Mouse (Mus musculus) limb, embryonic 13.5 days (tissue): ENCODE data around the gene Slc6a6. TPM values are rescaled to one million over a fixed set of nuclear protein-coding genes. Genes with fewer than 3 reads are reported as not detected.

ENCODE experiments used
- ATAC-seq: fragments of 200-750 bp; cut with Nextera tagmentation; 2 replicates; pipeline ENCODE4 v1.8.0; 2017; ENCODE audit warnings: low read depth, moderate number of reproducible peaks, moderate TSS enrichment; ENCODE audit not compliant: low FRiP score
- H3K27ac ChIP-seq: fragments of 300-500 bp; sonication (generic); 2 replicates; pipeline ENCODE4 v1.5.1; 2015; ENCODE audit warnings: inconsistent platforms, mild to moderate bottlenecking, moderate library complexity
- H3K27me3 ChIP-seq: fragments of 300-500 bp; sonication (generic); 2 replicates; pipeline ENCODE4 v1.6.1; 2015; ENCODE audit warnings: mild to moderate bottlenecking, inconsistent platforms
- H3K36me3 ChIP-seq: fragments of 300-500 bp; sonication (generic); 2 replicates; pipeline ENCODE4 v1.6.1; 2015; ENCODE audit warnings: inconsistent platforms, mild to moderate bottlenecking, moderate library complexity
- H3K4me1 ChIP-seq: fragments of 300-500 bp; sonication (generic); 2 replicates; pipeline ENCODE4 v1.6.1; 2015; ENCODE audit warnings: inconsistent platforms
- H3K4me2 ChIP-seq: fragments of 300-500 bp; sonication (generic); replicated peaks from 2 replicates; pipeline ENCODE4 v1.6.1; 2015; ENCODE audit warnings: inconsistent platforms, mild to moderate bottlenecking, moderate library complexity
- H3K4me3 ChIP-seq: fragments of 300-500 bp; sonication (generic); 2 replicates; pipeline ENCODE4 v1.5.1; 2015; ENCODE audit warnings: moderate library complexity, mild to moderate bottlenecking, inconsistent platforms
- H3K9ac ChIP-seq: fragments of 300-500 bp; sonication (generic); 2 replicates; pipeline ENCODE4 v1.6.1; 2015; ENCODE audit warnings: mild to moderate bottlenecking, inconsistent platforms
- H3K9me3 ChIP-seq: fragments of 300-500 bp; sonication (generic); 2 replicates; pipeline ENCODE4 v1.6.1; 2016; ENCODE audit warnings: inconsistent platforms
- WGBS: fragments of 180-500 bp; shearing (Covaris S2); methylation state at CpG from one replicate; pipeline ENCODE4 v1.1.7; 2015; 5-methylcytosine and 5-hydroxymethylcytosine counted together
- polyA plus RNA-seq: library from polyadenylated mRNA; unstranded; fragments of >200 nt; fragmentation: Nextera tagmentation; extraction: Ambion mirVana; gene quantifications from 2 replicates; pipeline ENCODE4 v1.2.1, GENCODE M21; 2015

Gene Slc6a6
- polyA plus RNA-seq, 1 experiment from 2014 or later: 51.1 TPM

DNA sequence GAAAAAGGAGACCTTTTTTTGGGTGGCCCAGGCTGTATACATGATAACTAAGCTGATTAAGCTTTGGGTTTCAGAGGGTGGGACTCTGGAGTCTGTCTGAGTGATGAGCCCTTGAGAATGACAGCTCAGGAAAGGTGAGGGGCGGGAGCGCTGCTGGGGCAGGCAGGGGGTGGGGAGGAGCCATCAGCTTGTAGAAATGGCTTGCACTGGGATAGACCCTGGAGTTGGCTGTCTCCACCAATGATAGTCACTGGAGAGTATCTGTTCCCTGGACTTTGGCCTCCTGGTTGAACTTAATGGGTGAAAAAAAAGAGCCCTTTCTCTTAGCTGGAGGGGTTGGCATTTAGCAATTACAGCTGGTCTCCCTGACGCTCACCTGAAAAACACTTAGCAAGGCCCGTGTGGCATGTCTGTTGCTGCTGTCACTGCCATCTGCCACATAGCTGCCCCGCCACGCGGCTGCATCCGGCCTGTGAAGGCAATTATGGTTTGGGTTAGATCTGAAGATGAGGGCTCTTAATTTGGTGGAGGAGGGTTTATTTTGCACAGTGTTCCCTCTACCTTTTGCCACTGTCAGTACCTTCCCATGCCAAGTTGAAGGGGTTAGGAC, 23.5 kb downstream of the Slc6a6 start:
- Histone ChIP-seq H3K4me1 (peaks cover 34% of the 10 kb centered on the region), H3K27me3 (no peaks in the 10 kb centered on the region), H3K36me3 (peaks cover 51% of the 10 kb centered on the region), H3K9ac (no peak overlapping the region), H3K9me3 (no peaks in the 10 kb centered on the region), H3K27ac (no peak overlapping the region), H3K4me3 (no peak overlapping the region), H3K4me2 (no peak overlapping the region)
- 81% methylated on average over 8 of the region's 8 CpGs for WGBS
- ATAC-seq: no peak

- ATAC-seq: no peak
- Histone ChIP-seq H3K4me3 (no peak overlapping the region), H3K9ac (no peak overlapping the region), H3K4me1 (peaks cover 41% of the 10 kb centered on the region), H3K36me3 (peaks cover 48% of the 10 kb centered on the region), H3K27me3 (no peaks in the 10 kb centered on the region), H3K4me2 (no peak overlapping the region), H3K27ac (no peak overlapping the region), H3K9me3 (no peaks in the 10 kb centered on the region)
- 86% methylated on average over 11 of the region's 11 CpGs for WGBS
Observed at GRCm38 (mm10) chr6:91707886-91708564, 24.2 kb downstream of the Slc6a6 start.

DNA sequence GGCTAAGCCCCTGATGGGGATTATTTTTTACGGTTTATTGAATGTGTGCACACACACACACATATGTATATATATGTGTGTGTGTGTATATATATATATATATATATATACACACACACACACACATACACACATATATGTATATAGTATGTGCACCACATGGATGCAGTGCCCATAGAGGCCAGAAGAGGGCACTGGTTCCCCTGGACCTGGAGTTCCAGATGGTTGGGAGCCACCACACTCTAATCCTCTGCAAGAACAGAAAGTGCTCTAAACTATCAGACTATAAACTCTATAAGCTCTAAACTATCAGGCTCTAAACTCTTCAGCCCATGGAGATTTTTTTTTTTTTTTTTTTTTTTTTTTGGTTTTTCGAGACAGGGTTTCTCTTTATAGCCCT, 25.1 kb downstream of the Slc6a6 start:
- Histone ChIP-seq H3K27me3 (no peaks in the 10 kb centered on the region), H3K27ac (no peak overlapping the region), H3K4me3 (no peak overlapping the region), H3K9me3 (no peaks in the 10 kb centered on the region), H3K4me1 (peaks cover 50% of the 10 kb centered on the region), H3K36me3 (peaks cover 44% of the 10 kb centered on the region), H3K4me2 (no peak overlapping the region), H3K9ac (no peak overlapping the region)
- ATAC-seq: no peak
- 91% methylated on average over 2 of the region's 2 CpGs for WGBS

DNA sequence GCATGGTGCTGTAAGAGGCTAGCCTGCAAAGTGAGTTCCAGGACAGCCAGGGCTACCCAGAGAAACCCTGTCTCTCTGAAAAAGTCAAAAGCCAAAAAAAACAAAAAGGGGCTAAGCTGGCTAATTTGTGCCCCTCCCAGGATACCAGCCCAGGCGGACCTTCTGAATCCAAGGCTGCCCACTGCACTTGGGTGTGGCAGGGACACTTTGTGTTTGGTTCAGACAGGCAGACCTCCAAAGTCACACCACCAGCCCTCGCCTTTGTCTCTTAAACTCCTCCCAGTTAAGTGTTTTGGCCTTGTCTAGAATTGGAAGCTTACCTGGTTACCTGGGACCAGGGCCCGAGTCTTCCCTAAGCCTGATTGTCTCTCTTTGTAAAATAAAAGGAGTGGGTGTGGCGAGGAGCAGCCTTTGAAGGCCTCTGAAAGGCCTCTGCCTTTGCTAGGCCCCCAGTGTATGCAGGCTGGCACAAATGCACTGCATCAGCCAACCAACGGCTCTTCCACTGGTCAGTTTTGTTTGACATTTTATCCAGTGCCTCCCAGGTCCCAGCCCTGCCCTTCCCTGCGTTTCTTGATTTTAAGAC, 26.6 kb downstream of the Slc6a6 start:
- H3K27ac ChIP-seq: no peak overlapping the region
- no peaks in the 10 kb centered on the region for H3K9me3 ChIP-seq
- 66% methylated on average over 6 of the region's 6 CpGs for WGBS
- H3K4me3 ChIP-seq: no peak overlapping the region
- H3K9ac ChIP-seq: no peak overlapping the region
- H3K27me3 ChIP-seq: no peaks in the 10 kb centered on the region
- no peak for ATAC-seq
- H3K4me1 ChIP-seq: peaks cover 49% of the 10 kb centered on the region
- H3K36me3 ChIP-seq: peaks cover 42% of the 10 kb centered on the region
- no peak overlapping the region for H3K4me2 ChIP-seq

DNA sequence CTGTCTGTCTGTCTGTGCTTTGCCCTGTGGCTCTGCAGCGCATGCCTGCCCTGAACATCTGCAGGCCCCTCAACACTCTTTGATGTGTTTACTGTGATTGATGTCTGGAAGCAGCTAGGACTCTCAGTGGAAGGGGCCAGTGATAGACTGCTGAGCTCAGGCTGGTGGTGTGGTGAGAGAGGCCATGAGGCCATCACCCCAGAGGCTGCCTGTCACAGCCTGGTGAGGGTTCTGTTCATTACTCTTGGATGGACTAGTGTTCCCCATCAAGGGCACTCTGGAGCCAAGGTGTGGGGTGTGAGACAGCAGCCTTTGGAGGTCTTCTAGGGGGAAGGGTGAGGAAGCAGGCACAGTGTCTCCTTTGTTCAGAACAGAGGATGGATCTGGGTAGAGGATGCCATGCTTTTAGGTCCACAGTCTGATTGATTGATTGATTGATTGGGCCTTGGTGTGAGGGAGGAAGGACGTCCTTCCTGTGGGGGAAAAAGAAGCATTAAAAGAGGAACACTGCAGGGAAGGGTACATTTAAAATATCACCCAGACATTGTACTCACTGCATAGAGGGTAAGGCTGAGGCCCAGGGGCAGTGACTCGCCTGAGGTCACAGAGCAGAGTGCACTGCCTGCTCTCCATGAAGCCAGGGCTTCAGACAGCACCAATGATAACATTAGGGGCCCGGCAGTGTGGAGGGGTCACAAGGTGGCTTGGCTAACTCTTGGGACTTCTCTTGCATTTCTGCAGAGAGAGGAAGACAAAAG, 28.4 kb downstream of the Slc6a6 start:
- Histone ChIP-seq H3K9ac (0 out of 2 replicates have a peak overlapping the region, but pooled peaks have one; percentile 19), H3K4me2 (no peak overlapping the region)

DNA sequence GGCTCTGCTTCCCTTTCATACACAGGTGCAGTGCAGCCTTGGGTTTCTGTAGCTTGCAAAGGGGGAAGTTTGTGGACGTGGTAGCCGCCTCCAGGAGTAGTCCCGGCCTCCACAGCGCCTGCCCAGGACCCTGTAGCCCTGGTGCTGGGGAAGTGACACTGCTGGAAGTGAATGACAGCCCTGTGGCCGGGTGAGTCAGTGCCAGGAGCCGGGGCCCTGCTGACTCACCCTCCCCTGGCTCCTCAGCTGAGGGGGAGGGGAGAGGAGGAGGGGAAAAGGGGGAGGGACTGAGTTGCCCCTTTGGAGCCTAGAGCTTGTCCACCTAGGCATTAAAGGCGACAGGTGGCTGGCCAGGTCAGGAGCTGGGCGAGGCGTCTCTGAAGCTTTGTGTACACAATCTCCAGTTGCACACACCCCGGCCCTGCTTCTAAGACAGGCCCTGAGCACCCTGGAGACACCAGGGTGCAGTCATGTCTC, 29.0 kb downstream of the Slc6a6 start:
- Histone ChIP-seq H3K9me3 (no peaks in the 10 kb centered on the region), H3K4me3 (no peak overlapping the region), H3K4me2 (no peak overlapping the region), H3K36me3 (peaks cover 33% of the 10 kb centered on the region), H3K4me1 (peaks cover 26% of the 10 kb centered on the region), H3K27ac (peak overlapping the region; percentile 39; the same call in 1 of the 2 replicates), H3K9ac (0 out of 2 replicates have a peak overlapping the region, but pooled peaks have one; percentile 19), H3K27me3 (no peaks in the 10 kb centered on the region)
- ATAC-seq: peak; percentile 34
- 14% methylated on average over 10 of the region's 10 CpGs for WGBS

More for the DNA sequence above, 28.4 kb downstream of the Slc6a6 start:
- Histone ChIP-seq H3K27ac (peak overlapping the region; percentile 39; the same call in 1 of the 2 replicates), H3K4me3 (no peak overlapping the region), H3K27me3 (no peaks in the 10 kb centered on the region), H3K9me3 (no peaks in the 10 kb centered on the region), H3K36me3 (peaks cover 33% of the 10 kb centered on the region), H3K4me1 (peaks cover 32% of the 10 kb centered on the region)
- ATAC-seq: no peak
- 26% methylated on average over 4 of the region's 4 CpGs for WGBS

DNA sequence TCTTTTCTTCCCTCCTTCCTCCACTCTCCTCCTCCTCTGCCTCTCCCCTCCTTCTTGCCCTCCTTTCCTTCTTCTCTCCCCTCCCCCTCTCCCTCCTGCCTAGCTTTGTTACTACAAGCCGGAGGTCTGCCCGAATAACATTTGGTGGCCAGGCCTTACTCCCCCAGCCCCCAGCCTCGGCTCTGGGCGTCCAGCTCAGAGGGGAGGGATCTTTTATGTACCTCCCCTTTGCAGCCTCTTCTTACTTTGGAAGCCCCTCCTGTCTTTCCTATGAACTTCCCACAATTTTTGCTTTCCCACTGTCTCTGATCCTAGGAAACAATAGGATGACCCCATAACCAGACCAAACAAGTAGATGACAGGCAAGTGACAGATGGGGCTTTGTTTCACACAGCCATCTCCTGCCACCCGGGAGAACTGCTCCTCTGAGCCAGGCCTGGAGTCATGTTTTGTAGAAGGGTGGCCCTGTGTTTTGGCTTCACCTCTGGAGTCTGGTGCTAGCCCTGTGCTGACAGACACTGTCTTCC, 29.6 kb downstream of the Slc6a6 start:
- no peak overlapping the region for H3K4me2 ChIP-seq

DNA sequence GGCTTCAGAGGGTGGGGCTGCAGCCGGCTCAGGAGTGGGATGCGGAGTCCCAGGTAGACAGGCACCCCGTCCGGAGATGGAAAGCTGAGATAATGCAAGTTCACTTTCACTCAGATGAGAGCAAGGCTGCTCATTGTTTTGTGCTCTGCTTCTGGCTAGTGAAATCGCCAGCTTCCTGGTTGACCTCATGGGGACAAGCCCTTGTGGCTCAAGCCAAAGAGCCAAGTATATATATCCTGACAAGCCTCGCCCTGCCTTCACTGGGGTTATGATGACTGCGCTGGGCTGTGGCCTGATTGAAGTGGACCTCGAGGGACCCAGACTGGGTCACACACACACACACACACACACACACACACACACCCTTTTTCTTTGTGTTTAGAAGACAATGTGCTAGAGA, 31.2 kb downstream of the Slc6a6 start:
- H3K4me1 ChIP-seq: peaks cover 46% of the 10 kb centered on the region
- no peak for ATAC-seq
- 87% methylated on average over 8 of the region's 8 CpGs for WGBS

More for the DNA sequence above, 29.6 kb downstream of the Slc6a6 start:
- H3K27ac ChIP-seq: peak overlapping the region; percentile 39; the same call in 1 of the 2 replicates
- peaks cover 30% of the 10 kb centered on the region for H3K4me1 ChIP-seq
- H3K9ac ChIP-seq: no peak overlapping the region
- ATAC-seq: peak; percentile 42
- H3K9me3 ChIP-seq: no peaks in the 10 kb centered on the region
- peaks cover 27% of the 10 kb centered on the region for H3K36me3 ChIP-seq
- no peaks in the 10 kb centered on the region for H3K27me3 ChIP-seq
- 9% methylated on average over 5 of the region's 5 CpGs for WGBS
- no peak overlapping the region for H3K4me3 ChIP-seq

DNA sequence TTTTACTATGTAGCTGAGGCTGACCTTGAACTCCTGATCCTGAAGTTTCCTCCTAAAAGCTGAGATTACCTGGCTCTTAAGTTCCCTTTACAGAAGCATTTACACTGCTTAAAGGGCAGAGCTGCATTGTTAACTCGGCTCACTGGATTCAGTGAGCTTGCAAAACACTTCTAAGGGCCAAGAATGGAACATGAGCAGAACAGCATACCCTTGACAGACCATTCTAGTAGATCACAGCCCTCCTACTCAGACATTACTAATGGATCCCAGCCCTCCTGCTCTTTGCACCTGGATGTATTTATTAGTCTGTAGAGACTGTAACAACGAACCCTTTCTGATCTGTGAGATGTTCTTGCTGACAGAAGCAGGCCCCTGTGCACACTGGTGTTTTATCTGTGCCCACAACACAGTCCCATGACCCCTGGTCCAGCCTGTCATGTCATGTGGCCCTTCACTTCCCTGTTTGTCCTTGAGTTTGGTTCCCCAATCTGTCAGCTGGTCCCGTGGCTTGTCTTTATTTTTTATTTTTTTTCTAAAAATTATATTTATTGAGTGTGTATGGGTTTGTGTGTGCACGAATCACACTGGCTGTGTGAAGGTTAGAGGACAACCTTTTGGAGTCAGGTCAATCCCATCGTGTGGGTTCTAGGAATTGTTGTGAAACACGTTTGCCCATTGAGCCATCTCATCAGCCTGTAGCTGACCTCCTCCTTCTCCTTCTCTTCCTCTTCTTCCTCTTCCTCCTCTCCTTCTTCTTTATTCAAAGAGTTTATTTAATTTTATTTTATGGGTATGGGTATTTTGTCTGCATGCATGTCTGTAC, 32.3 kb downstream of the Slc6a6 start:
- Histone ChIP-seq H3K9ac (no peak overlapping the region), H3K27ac (no peak overlapping the region), H3K4me1 (peaks cover 56% of the 10 kb centered on the region), H3K4me2 (no peak overlapping the region), H3K4me3 (no peak overlapping the region), H3K36me3 (peaks cover 21% of the 10 kb centered on the region), H3K9me3 (no peaks in the 10 kb centered on the region), H3K27me3 (no peaks in the 10 kb centered on the region)
- 70% methylated on average over 6 of the region's 6 CpGs for WGBS
- no peak for ATAC-seq

More for the DNA sequence above, 31.2 kb downstream of the Slc6a6 start:
- H3K36me3 ChIP-seq: peaks cover 22% of the 10 kb centered on the region
- no peaks in the 10 kb centered on the region for H3K9me3 ChIP-seq
- no peaks in the 10 kb centered on the region for H3K27me3 ChIP-seq
- H3K27ac ChIP-seq: no peak overlapping the region
- no peak overlapping the region for H3K4me2 ChIP-seq
- no peak overlapping the region for H3K4me3 ChIP-seq
- H3K9ac ChIP-seq: no peak overlapping the region

GRCm38 (mm10) chr6:91718067-91718466, 34.2 kb downstream of the Slc6a6 start:
- H3K4me2 ChIP-seq: no peak overlapping the region
- ATAC-seq: no peak
- H3K36me3 ChIP-seq: peaks cover 20% of the 10 kb centered on the region
- no peak overlapping the region for H3K9ac ChIP-seq
- H3K9me3 ChIP-seq: no peaks in the 10 kb centered on the region
- peaks cover 45% of the 10 kb centered on the region for H3K4me1 ChIP-seq
- no peak overlapping the region for H3K27ac ChIP-seq
- no peaks in the 10 kb centered on the region for H3K27me3 ChIP-seq
- 89% methylated on average over 2 of the region's 2 CpGs for WGBS
- H3K4me3 ChIP-seq: no peak overlapping the region

DNA sequence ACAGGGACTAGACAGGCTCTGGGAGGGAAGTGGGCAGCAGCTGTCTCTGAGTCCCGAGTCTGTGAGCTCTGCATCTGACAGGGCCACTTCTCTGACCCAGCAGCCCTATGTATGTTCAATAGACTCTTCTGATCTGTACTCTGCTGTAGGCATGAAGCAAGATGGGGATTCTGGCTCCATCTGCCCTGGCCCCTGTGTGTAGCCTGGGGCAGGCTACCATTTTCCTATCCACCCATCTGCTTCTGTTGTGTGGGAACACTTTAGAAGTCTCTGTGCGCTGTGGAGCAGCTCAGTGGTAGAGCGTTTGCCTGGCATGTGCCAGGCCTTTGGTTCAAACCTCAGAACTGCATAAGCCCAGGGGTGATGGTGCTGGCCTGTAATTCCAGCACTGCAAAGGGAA, 34.8 kb downstream of the Slc6a6 start:
- no peak for ATAC-seq
- peaks cover 24% of the 10 kb centered on the region for H3K36me3 ChIP-seq
- no peak overlapping the region; the same call in 1 of the 2 replicates for H3K4me2 ChIP-seq
- peak overlapping the region; percentile 25; the same call in 1 of the 2 replicates for H3K9ac ChIP-seq
- H3K4me3 ChIP-seq: no peak overlapping the region
- WGBS: 65% methylated on average over 3 of the region's 3 CpGs
- peaks cover 39% of the 10 kb centered on the region for H3K4me1 ChIP-seq
- no peaks in the 10 kb centered on the region for H3K27me3 ChIP-seq
- no peaks in the 10 kb centered on the region for H3K9me3 ChIP-seq
- H3K27ac ChIP-seq: peak overlapping the region; percentile 82; the same call in 1 of the 2 replicates
